Mouse (Mus musculus): ENCODE data around the gene Sec14l2. TPM values are rescaled to one million over a fixed set of nuclear protein-coding genes. Genes with fewer than 3 reads are reported as not detected.
"Not testable (repeated sequence)": the region's sequence is repeated elsewhere in the genome, so short reads cannot be mapped to it uniquely, and the experiment has no call there.

Sec14l2 gene
- polyA plus RNA-seq, 1 experiment from 2014 or later, result 1.9 TPM

DNA sequence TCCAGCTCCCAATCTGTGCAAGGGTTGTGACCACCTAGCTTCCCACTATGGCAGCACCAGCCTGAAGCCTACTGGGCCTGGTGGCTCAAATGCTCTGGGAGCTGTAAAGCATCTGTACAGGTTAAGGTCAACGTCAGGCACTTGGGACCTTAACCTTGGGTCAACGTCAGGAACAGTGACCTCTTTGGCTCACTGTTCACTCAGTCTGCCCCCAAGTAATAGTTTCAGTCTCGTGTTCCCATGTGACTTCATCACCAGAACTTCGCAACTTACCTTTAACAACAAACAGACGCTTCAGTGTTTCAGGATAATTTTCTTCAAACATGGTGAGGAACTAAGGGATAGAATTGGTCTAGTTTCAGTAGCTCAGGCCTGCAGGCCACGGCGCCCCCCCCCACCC lies 14.5 kb downstream of the Sec14l2 start:
- ATAC-seq (ENCODE audit: insufficient read depth), result no peak
- TF ChIP-seq CTCF (IDR thresholded peaks at IDR 0.05; ENCODE audit: low read depth), result no peak

DNA sequence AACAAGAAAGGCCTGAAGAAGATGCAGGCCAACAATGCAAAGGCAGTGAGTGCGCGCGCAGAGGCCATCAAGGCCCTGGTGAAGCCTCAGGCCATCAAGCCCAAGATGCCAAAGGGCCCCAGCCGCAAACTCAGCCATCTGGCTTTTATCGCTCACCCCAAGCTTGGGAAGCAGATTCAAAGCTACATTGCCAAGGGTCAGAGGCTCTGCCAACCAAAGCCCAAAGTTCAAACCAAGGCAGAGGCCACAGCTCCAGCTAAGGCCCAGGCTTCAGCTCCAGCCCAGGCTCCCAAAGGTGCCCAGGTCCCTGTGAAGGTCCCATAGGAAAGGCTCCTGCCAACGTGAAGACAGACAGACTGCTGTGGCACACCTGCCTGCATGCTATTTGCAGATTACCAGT lies 15.3 kb downstream of the Sec14l2 start:
- H3K4me2 ChIP-seq; H3K9me3 ChIP-seq (ENCODE audit: low read depth, low read length); DNase-seq; H3K27me3 ChIP-seq (ENCODE audit: insufficient read depth, low read length); H3K27ac ChIP-seq (ENCODE audit: low read depth); H3K4me1 ChIP-seq (ENCODE audit: insufficient read depth); H3K9ac ChIP-seq; H3K36me3 ChIP-seq (ENCODE audit: insufficient read depth); H3K4me3 ChIP-seq (ENCODE audit: low read depth, low read length); ATAC-seq (ENCODE audit: insufficient read depth): not testable (repeated sequence)
- WGBS, result 91% methylated on average over 6 of the region's 6 CpGs

More for the DNA sequence above, 14.5 kb downstream of the Sec14l2 start:
- no peak overlapping the region for H3K4me2 ChIP-seq
- no peaks in the 10 kb centered on the region for H3K27me3 ChIP-seq (ENCODE audit: insufficient read depth, low read length)
- H3K4me3 ChIP-seq (ENCODE audit: low read depth, low read length), result no peak overlapping the region
- WGBS, result 73% methylated on average over 7 of the region's 7 CpGs
- H3K9ac ChIP-seq, result no peak overlapping the region
- DNase-seq, result no peak
- H3K36me3 ChIP-seq (ENCODE audit: insufficient read depth), result no peaks in the 10 kb centered on the region
- no peaks in the 10 kb centered on the region for H3K9me3 ChIP-seq (ENCODE audit: low read depth, low read length)
- no peak overlapping the region for H3K27ac ChIP-seq (ENCODE audit: low read depth)
- no peaks in the 10 kb centered on the region for H3K4me1 ChIP-seq (ENCODE audit: insufficient read depth)

DNA sequence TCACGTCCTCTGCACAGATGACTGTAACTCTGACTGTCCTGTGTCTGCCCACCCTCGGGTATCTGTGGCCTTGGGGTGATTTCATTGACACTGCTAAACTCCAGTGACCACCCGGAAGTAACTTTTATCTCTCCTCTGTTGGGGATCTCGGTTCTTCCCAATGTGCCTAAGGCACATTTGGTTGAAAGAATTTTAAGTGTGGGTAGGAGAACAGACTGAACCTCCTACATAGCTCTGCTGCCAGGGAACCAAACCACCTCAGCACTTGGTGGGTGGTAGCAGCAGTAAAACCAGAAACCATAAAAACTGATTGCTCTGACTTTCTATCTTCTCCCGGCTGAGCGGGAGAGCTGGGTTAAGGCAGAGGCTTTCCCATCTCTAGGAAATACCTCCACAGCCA lies 17.8 kb downstream of the Sec14l2 start:
- no peak for DNase-seq
- H3K27ac ChIP-seq (ENCODE audit: low read depth), result no peak overlapping the region
- H3K9ac ChIP-seq, result no peak overlapping the region
- H3K27me3 ChIP-seq (ENCODE audit: insufficient read depth, low read length), result no peaks in the 10 kb centered on the region
- H3K4me3 ChIP-seq (ENCODE audit: low read depth, low read length), result no peak overlapping the region
- TF ChIP-seq CTCF (IDR thresholded peaks at IDR 0.05; ENCODE audit: low read depth), result no peak
- no peak overlapping the region for H3K4me2 ChIP-seq
- H3K9me3 ChIP-seq (ENCODE audit: low read depth, low read length), result no peaks in the 10 kb centered on the region
- WGBS, result 71% methylated on average over 6 of the region's 6 CpGs
- no peaks in the 10 kb centered on the region for H3K36me3 ChIP-seq (ENCODE audit: insufficient read depth)
- no peak for ATAC-seq (ENCODE audit: insufficient read depth)
- no peaks in the 10 kb centered on the region for H3K4me1 ChIP-seq (ENCODE audit: insufficient read depth)

DNA sequence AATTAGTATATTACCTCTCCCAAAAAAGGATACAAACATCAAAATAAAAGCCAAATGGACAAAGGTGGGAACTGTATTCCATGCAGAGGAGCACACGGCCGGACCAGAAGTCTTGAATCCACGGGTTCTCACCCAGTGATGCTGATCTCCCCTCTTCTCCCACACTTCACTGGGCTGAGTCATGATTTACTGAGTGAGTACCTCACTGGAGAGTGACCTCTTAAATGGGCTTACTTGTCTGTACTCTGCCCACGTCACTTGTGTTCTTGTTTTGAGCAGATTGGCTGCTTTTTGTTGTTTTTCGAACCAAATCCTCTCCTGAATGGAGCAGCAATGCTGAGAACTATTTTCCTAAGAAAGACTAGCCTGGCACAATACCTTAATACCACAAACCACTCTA lies 18.2 kb downstream of the Sec14l2 start:
- no peaks in the 10 kb centered on the region for H3K4me1 ChIP-seq (ENCODE audit: insufficient read depth)
- H3K9me3 ChIP-seq (ENCODE audit: low read depth, low read length), result no peaks in the 10 kb centered on the region
- H3K4me2 ChIP-seq, result no peak overlapping the region
- 84% methylated on average over 5 of the region's 5 CpGs for WGBS
- H3K4me3 ChIP-seq (ENCODE audit: low read depth, low read length), result no peak overlapping the region
- no peaks in the 10 kb centered on the region for H3K36me3 ChIP-seq (ENCODE audit: insufficient read depth)
- no peak overlapping the region for H3K9ac ChIP-seq
- DNase-seq, result no peak
- H3K27ac ChIP-seq (ENCODE audit: low read depth), result no peak overlapping the region
- ATAC-seq (ENCODE audit: insufficient read depth), result no peak
- TF ChIP-seq CTCF (IDR thresholded peaks at IDR 0.05; ENCODE audit: low read depth), result no peak
- H3K27me3 ChIP-seq (ENCODE audit: insufficient read depth, low read length), result no peaks in the 10 kb centered on the region

DNA sequence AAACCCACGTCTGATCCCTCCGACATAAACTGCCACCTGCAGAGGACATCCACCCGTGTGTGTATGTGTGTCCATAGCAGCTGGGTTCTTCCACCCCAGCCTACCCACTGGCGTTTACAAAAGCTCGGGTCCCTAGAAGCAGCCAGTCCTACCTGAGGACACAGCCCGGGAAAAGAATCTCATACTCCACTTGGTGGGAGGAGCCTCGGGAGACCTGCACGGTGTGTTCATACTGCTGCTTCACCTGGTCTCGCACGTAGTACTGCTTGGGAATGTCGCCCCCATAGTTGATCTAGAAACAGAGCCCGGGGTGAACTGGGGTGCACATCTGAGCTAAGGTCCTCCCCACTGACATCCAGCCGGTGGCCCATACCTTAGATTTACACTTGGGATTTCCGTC lies 19.7 kb downstream of the Sec14l2 start:
- no peak overlapping the region for H3K9ac ChIP-seq
- no peaks in the 10 kb centered on the region for H3K4me1 ChIP-seq (ENCODE audit: insufficient read depth)
- H3K4me2 ChIP-seq, result no peak overlapping the region
- no peak overlapping the region for H3K27ac ChIP-seq (ENCODE audit: low read depth)
- no peak for DNase-seq
- H3K4me3 ChIP-seq (ENCODE audit: low read depth, low read length), result no peak overlapping the region
- no peak for TF ChIP-seq CTCF (IDR thresholded peaks at IDR 0.05; ENCODE audit: low read depth)
- no peaks in the 10 kb centered on the region for H3K27me3 ChIP-seq (ENCODE audit: insufficient read depth, low read length)
- H3K9me3 ChIP-seq (ENCODE audit: low read depth, low read length), result no peaks in the 10 kb centered on the region
- 56% methylated on average over 14 of the region's 14 CpGs for WGBS
- H3K36me3 ChIP-seq (ENCODE audit: insufficient read depth), result no peaks in the 10 kb centered on the region
- no peak; the same call in 1 of the 2 replicates for ATAC-seq (ENCODE audit: insufficient read depth)

DNA sequence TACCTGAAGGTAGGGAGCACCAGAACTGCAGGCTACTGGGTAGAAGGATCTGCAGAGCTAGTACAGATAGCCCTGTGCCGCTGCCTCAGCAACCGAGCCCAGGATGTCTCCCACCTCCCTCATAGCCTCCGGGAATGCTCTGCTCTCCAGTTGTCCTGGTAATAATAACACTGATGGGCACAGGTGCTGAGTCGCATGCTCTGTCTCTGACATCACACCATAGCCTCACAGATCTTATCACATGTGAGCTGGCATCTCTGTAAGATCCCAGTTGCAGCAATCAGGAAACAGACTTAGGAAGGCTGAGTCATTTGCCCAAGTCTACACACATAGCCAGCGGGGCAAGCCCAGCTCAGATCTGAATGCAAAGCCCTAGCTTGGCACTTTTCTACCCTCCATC lies 21.4 kb downstream of the Sec14l2 start:
- Histone ChIP-seq H3K4me1 (ENCODE audit: insufficient read depth) (0 out of 2 replicates have a peak, but pooled peaks cover 6% of the 10 kb centered on the region), H3K27me3 (ENCODE audit: insufficient read depth, low read length) (no peaks in the 10 kb centered on the region), H3K9ac (no peak overlapping the region), H3K4me3 (ENCODE audit: low read depth, low read length) (no peak overlapping the region), H3K4me2 (no peak overlapping the region), H3K9me3 (ENCODE audit: low read depth, low read length) (no peaks in the 10 kb centered on the region), H3K36me3 (ENCODE audit: insufficient read depth) (no peaks in the 10 kb centered on the region), H3K27ac (ENCODE audit: low read depth) (no peak overlapping the region)
- WGBS, result 67% methylated on average over 5 of the region's 5 CpGs
- DNase-seq (no peak), ATAC-seq (ENCODE audit: insufficient read depth) (no peak)
- TF ChIP-seq CTCF (IDR thresholded peaks at IDR 0.05; ENCODE audit: low read depth), result no peak

DNA sequence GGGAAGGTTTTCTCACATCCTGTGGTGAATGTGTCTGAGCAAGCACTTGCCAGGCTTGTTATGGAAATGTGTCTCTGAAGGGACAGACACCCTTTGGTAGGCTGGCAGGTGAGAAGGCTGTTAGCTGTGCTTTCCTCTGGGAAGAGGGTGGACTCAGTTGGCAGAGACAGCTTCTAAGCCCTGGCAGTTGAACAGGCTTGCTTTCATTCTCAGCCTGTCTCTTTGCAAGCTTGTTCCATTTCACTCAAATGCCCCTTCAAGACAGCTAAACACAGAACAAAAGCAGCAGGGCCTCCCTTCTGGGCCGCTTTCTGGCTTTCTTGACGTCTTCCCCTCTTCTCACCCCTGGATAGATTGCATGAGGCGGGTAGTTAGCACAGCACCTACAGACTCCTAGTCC lies 23.8 kb downstream of the Sec14l2 start:
- 60% methylated on average over 3 of the region's 3 CpGs for WGBS
- H3K36me3 ChIP-seq (ENCODE audit: insufficient read depth), result no peaks in the 10 kb centered on the region
- no peak overlapping the region for H3K4me3 ChIP-seq (ENCODE audit: low read depth, low read length)
- no peak for ATAC-seq (ENCODE audit: insufficient read depth)
- no peak overlapping the region for H3K4me2 ChIP-seq
- DNase-seq, result no peak
- no peak overlapping the region for H3K9ac ChIP-seq
- TF ChIP-seq CTCF (IDR thresholded peaks at IDR 0.05; ENCODE audit: low read depth), result no peak
- H3K27ac ChIP-seq (ENCODE audit: low read depth), result no peak overlapping the region
- no peaks in the 10 kb centered on the region for H3K27me3 ChIP-seq (ENCODE audit: insufficient read depth, low read length)
- H3K4me1 ChIP-seq (ENCODE audit: insufficient read depth), result peaks cover 6% of the 10 kb centered on the region; the same call in 1 of the 2 replicates
- H3K9me3 ChIP-seq (ENCODE audit: low read depth, low read length), result no peaks in the 10 kb centered on the region

DNA sequence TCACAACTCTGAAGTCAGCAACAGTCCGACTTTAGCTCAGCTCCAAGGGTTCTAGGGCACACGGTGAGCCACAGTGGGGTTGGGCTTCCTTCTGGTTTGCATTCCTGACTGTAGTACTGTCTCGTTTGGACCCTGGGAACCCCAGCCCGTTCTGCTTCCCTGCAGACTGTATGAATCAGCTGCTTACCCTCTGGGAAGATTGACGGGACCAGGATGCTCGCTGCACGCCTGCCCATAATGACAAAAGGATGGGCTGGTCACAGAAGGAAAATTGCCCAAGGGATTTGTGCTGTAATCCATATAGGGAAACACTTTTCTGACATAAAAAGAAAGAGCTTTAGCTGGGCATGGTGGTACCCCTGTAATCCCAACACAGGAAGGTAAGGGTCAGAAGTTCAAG lies 24.4 kb downstream of the Sec14l2 start:
- Histone ChIP-seq H3K27ac (ENCODE audit: low read depth) (no peak overlapping the region), H3K4me3 (ENCODE audit: low read depth, low read length) (no peak overlapping the region), H3K9me3 (ENCODE audit: low read depth, low read length) (no peaks in the 10 kb centered on the region), H3K9ac (no peak overlapping the region), H3K4me1 (ENCODE audit: insufficient read depth) (peaks cover 6% of the 10 kb centered on the region; the same call in 1 of the 2 replicates), H3K4me2 (no peak overlapping the region), H3K36me3 (ENCODE audit: insufficient read depth) (no peaks in the 10 kb centered on the region), H3K27me3 (ENCODE audit: insufficient read depth, low read length) (no peaks in the 10 kb centered on the region)
- TF ChIP-seq CTCF (IDR thresholded peaks at IDR 0.05; ENCODE audit: low read depth), result no peak
- ATAC-seq (ENCODE audit: insufficient read depth), result no peak
- 64% methylated on average over 7 of the region's 7 CpGs for WGBS
- no peak for DNase-seq

Data from lung, embryonic 14.5 days (tissue).